ENCODE assay signal across 8 mouse cellular contexts in the genomic region with DNA sequence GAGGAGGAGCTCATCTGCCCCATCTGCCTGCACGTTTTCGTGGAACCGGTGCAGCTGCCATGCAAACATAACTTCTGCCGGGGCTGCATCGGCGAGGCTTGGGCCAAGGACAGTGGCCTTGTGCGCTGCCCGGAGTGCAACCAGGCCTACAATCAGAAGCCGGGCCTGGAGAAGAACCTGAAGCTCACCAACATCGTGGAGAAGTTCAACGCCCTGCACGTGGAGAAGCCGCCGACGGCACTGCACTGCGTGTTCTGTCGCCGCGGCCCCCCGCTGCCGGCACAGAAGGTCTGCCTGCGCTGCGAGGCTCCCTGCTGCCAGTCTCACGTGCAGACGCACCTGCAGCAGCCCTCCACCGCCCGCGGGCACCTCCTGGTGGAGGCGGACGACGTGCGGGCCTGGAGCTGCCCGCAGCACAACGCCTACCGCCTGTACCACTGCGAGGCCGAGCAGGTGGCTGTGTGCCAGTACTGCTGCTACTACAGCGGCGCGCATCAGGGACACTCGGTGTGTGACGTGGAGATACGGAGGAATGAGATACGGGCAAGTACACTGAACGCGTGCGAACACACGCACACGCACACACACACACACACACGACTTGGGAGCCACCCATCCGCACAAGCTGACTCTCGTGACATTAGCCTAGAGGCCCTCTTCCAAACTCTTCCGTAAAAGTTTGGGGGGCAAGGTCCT. TPM values are rescaled to one million over a fixed set of nuclear protein-coding genes. Genes with fewer than 3 reads are reported as not detected.
DNase-seq lines count a peak whose midpoint lies in the region; ATAC-seq and TF ChIP-seq lines count a peak whose summit lies in the region.

No protein-coding gene starts in this region.

- peaks cover 24% of the 10 kb centered on the region for H3K36me3 ChIP-seq in limb, embryonic 12.5 days
- peaks cover 25% of the 10 kb centered on the region; the same call in 1 of the 2 replicates for H3K36me3 ChIP-seq in midbrain, embryonic 13.5 days
- peaks cover 6% of the 10 kb centered on the region; the same call in 1 of the 2 replicates for H3K36me3 ChIP-seq in spleen, adult 2 months (ENCODE audit: control insufficient read depth, insufficient read depth, low read length)

- DNase-seq in cerebellum, adult 11 months: peak; percentile 84
- peak; percentile 69 for DNase-seq in embryo, embryonic 10 days (ENCODE audit: low spot score)
- DNase-seq in gastrocnemius, postnatal 36 days: peak; percentile 69 to 74
- DNase-seq in kidney, adult 18-20 months: peak; percentile 88
- peak; percentile 71 to 85 for DNase-seq in spleen, adult 2 months (ENCODE audit: low read depth in 1 of 2, low spot score in 2 of 2)

- peak; percentile 42; the same call in 1 of the 2 replicates for TF ChIP-seq CTCF in spleen, adult 2 months (IDR thresholded peaks at IDR 0.05; ENCODE audit: extremely low read depth, insufficient read depth, insufficient read length, insufficient replicate concordance)

- intact Hi-C loops in gastrocnemius, postnatal 36 days (cut with DNase I): loop anchor here (5.0 kb wide), 1 partner anchor 60 kb away; no protein-coding TSS in a partner anchor

- peak overlapping the region; percentile 99 for H3K4me2 ChIP-seq in limb, embryonic 12.5 days
- peak overlapping the region; percentile 91 for H3K4me2 ChIP-seq in midbrain, embryonic 13.5 days (replicated peaks)

- no peaks in the 10 kb centered on the region for H3K27me3 ChIP-seq in limb, embryonic 12.5 days
- no peaks in the 10 kb centered on the region for H3K27me3 ChIP-seq in midbrain, embryonic 13.5 days
- no peaks in the 10 kb centered on the region for H3K27me3 ChIP-seq in spleen, adult 2 months (ENCODE audit: control insufficient read depth, insufficient read depth, low read length)

- WGBS in limb, embryonic 12.5 days: under 1% methylated on average over 53 of the region's 53 CpGs
- under 1% methylated on average over 53 of the region's 53 CpGs for WGBS in midbrain, embryonic 13.5 days
- under 1% methylated on average over 53 of the region's 53 CpGs for WGBS in spleen, adult 2 months

- no peak; the same call in 1 of the 2 replicates for ATAC-seq in cerebellum, adult (ENCODE audit: insufficient number of reproducible peaks, low FRiP score, low TSS enrichment)
- no peak for ATAC-seq in limb, embryonic 12.5 days (ENCODE audit: insufficient number of reproducible peaks, insufficient read depth, low FRiP score, low TSS enrichment, low read depth)
- ATAC-seq in midbrain, embryonic 13.5 days: peak; percentile 9; the same call in 1 of the 2 replicates

- peak; percentile 48 for TF ChIP-seq POLR2A in spleen, adult 2 months (IDR thresholded peaks at IDR 0.05; ENCODE audit: low read depth, low read length)

- peaks cover 53% of the 10 kb centered on the region for H3K4me1 ChIP-seq in limb, embryonic 12.5 days (replicated peaks)
- H3K4me1 ChIP-seq in midbrain, embryonic 13.5 days (replicated peaks): peaks cover 41% of the 10 kb centered on the region
- H3K4me1 ChIP-seq in spleen, adult 2 months (ENCODE audit: control insufficient read depth, insufficient read depth, insufficient read length): peaks cover 25% of the 10 kb centered on the region

- H3K4me3 ChIP-seq in limb, embryonic 12.5 days (replicated peaks): peak overlapping the region; percentile 88
- H3K4me3 ChIP-seq in midbrain, embryonic 13.5 days (replicated peaks): peak overlapping the region; percentile 98
- H3K4me3 ChIP-seq in spleen, adult 2 months (ENCODE audit: extremely low read depth, insufficient read depth, insufficient read length): peak overlapping the region; percentile 65

- peak overlapping the region; percentile 98 for H3K27ac ChIP-seq in limb, embryonic 12.5 days
- H3K27ac ChIP-seq in midbrain, embryonic 13.5 days: peak overlapping the region; percentile 100
- H3K27ac ChIP-seq in spleen, adult 2 months (ENCODE audit: insufficient read depth, low read length): peak overlapping the region; percentile 99

- peak overlapping the region; percentile 83 for H3K9ac ChIP-seq in limb, embryonic 12.5 days (replicated peaks)
- H3K9ac ChIP-seq in midbrain, embryonic 13.5 days (replicated peaks): peak overlapping the region; percentile 100

- H3K9me3 ChIP-seq in limb, embryonic 12.5 days: no peaks in the 10 kb centered on the region
- no peaks in the 10 kb centered on the region for H3K9me3 ChIP-seq in midbrain, embryonic 13.5 days

RNA-seq across cellular contexts. Expression of a gene that starts 1.1 kb away (rescaled TPM):
- total RNA-seq in gastrocnemius, postnatal 36 days (2021): 10 to 100 TPM; 19.0 to 19.2 TPM
- polyA plus RNA-seq in limb, embryonic 12.5 days (2016; fragmentation: Nextera tagmentation; extraction: Ambion mirVana): 17.3 and 21.5 TPM in 2 replicates
- polyA plus RNA-seq in midbrain, embryonic 13.5 days (2015; fragmentation: Nextera tagmentation; extraction: Ambion mirVana): 27.7 and 33.0 TPM in 2 replicates
- 47.1 and 58.4 TPM in 2 replicates for polyA plus RNA-seq in spleen, adult 2 months (2012; rRNA removed)
